ENCODE assay signal across 9 mouse cellular contexts in genomic region chr17:72925111-72925510, GRCm38 (mm10). TPM values are rescaled to one million over a fixed set of nuclear protein-coding genes. Genes with fewer than 3 reads are reported as not detected.
DNase-seq lines count a peak whose midpoint lies in the region; ATAC-seq and TF ChIP-seq lines count a peak whose summit lies in the region.
"Had no signal": no experiment of that assay in that cellular context is flagged by ENCODE, and none has a peak within 500 bp of the region (broad histone marks: within the 10 kb centered on the region; RNA-seq: fewer than 3 reads in every experiment).

No protein-coding gene starts in this region.

- H3K4me1 ChIP-seq in liver, adult 2 months (ENCODE audit: control insufficient read depth, insufficient read depth, low read length), result peaks cover 4% of the 10 kb centered on the region; the same call in 1 of the 2 replicates
- peaks cover 16% of the 10 kb centered on the region for H3K4me1 ChIP-seq in liver, postnatal 0 days (ENCODE audit: insufficient read depth)
- peaks cover 62% of the 10 kb centered on the region for H3K4me1 ChIP-seq in forebrain, embryonic 12.5 days
- H3K4me1 ChIP-seq in kidney, adult 2 months (ENCODE audit: control insufficient read depth, insufficient read depth, low read length), result peaks cover 27% of the 10 kb centered on the region
- peaks cover 72% of the 10 kb centered on the region for H3K4me1 ChIP-seq in neural tube, embryonic 15.5 days

- H3K27ac ChIP-seq in liver, adult 2 months (replicated peaks; ENCODE audit: insufficient read depth, low read depth, low read length), result peak overlapping the region; percentile 41
- no peak overlapping the region for H3K27ac ChIP-seq in liver, postnatal 0 days (ENCODE audit: low read depth)
- peak overlapping the region; percentile 84 for H3K27ac ChIP-seq in forebrain, embryonic 12.5 days
- peak overlapping the region; percentile 26 for H3K27ac ChIP-seq in kidney, adult 2 months (ENCODE audit: insufficient read depth, low read depth, low read length)
- H3K27ac ChIP-seq in neural tube, embryonic 15.5 days (replicated peaks), result peak overlapping the region; percentile 74
- H3K27ac ChIP-seq: macrophage had no signal

- no peaks in the 10 kb centered on the region for H3K9me3 ChIP-seq in liver, postnatal 0 days (ENCODE audit: low read length)
- no peaks in the 10 kb centered on the region for H3K9me3 ChIP-seq in forebrain, embryonic 12.5 days
- no peaks in the 10 kb centered on the region for H3K9me3 ChIP-seq in neural tube, embryonic 15.5 days (replicated peaks)

- DNase-seq in liver, adult 2 months (ENCODE audit: extremely low read depth, low read depth, low spot score), result no peak
- DNase-seq in liver, postnatal 0 days, result no peak
- peak; percentile 73 for DNase-seq in kidney, adult 2 months
- no peak for DNase-seq in right cerebral cortex, postnatal 14 days
- no peak for DNase-seq in thymus, postnatal 4 days
- DNase-seq in gastrocnemius, postnatal 25 days, result no peak

- no peaks in the 10 kb centered on the region for H3K36me3 ChIP-seq in liver, adult 2 months (ENCODE audit: control insufficient read depth, insufficient read depth, low read length)
- H3K36me3 ChIP-seq in liver, postnatal 0 days (replicated peaks; ENCODE audit: insufficient read depth, low read length), result 0 out of 2 replicates have a peak, but pooled peaks cover 3% of the 10 kb centered on the region
- peaks cover 45% of the 10 kb centered on the region for H3K36me3 ChIP-seq in forebrain, embryonic 12.5 days (replicated peaks)
- H3K36me3 ChIP-seq in kidney, adult 2 months (ENCODE audit: control insufficient read depth, insufficient read depth, low read length), result no peaks in the 10 kb centered on the region; the same call in 1 of the 2 replicates
- H3K36me3 ChIP-seq in neural tube, embryonic 15.5 days, result peaks cover 13% of the 10 kb centered on the region

- H3K79me2 ChIP-seq in liver, adult 2 months (ENCODE audit: control insufficient read depth, insufficient read depth, low read length), result no peaks in the 10 kb centered on the region

- H3K9ac ChIP-seq in liver, adult 2 months (ENCODE audit: low read depth, low read length), result no peak overlapping the region
- H3K9ac ChIP-seq in liver, postnatal 0 days (replicated peaks), result no peak overlapping the region
- H3K9ac ChIP-seq in forebrain, embryonic 12.5 days, result no peak overlapping the region
- H3K9ac ChIP-seq in neural tube, embryonic 15.5 days (replicated peaks), result no peak overlapping the region

- no peak overlapping the region for H3K4me2 ChIP-seq in liver, postnatal 0 days (ENCODE audit: low read depth, low read length)
- no peak overlapping the region for H3K4me2 ChIP-seq in forebrain, embryonic 12.5 days
- H3K4me2 ChIP-seq in neural tube, embryonic 15.5 days, result peak overlapping the region; percentile 39; the same call in 1 of the 2 replicates

- 74% methylated on average over 6 of the region's 6 CpGs for WGBS in liver, adult 2 months
- whole genome bisulfite sequencing in liver, postnatal 0 days (ENCODE audit: insufficient replicate concordance), result 56% methylated on average over 6 of the region's 6 CpGs
- WGBS in forebrain, embryonic 12.5 days, result 86% methylated on average over 6 of the region's 6 CpGs
- 34% methylated on average over 6 of the region's 6 CpGs for WGBS in kidney, adult 2 months
- WGBS in neural tube, embryonic 15.5 days, result 80% methylated on average over 6 of the region's 6 CpGs

- no peak for TF ChIP-seq POLR2A in liver, adult 2 months (IDR thresholded peaks at IDR 0.05; ENCODE audit: extremely low read depth, insufficient read depth, low read length)
- no peak for TF ChIP-seq POLR2A in kidney, adult 2 months (IDR thresholded peaks at IDR 0.05; ENCODE audit: low read depth, low read length)

- no peak overlapping the region for H3K4me3 ChIP-seq in liver, adult 2 months (ENCODE audit: insufficient read depth, low read depth, low read length)
- no peak overlapping the region for H3K4me3 ChIP-seq in liver, postnatal 0 days (ENCODE audit: low read depth, low read length)
- no peak overlapping the region for H3K4me3 ChIP-seq in forebrain, embryonic 12.5 days (replicated peaks)
- H3K4me3 ChIP-seq in kidney, adult 2 months (ENCODE audit: insufficient read depth, low read depth, low read length), result no peak overlapping the region
- no peak overlapping the region for H3K4me3 ChIP-seq in neural tube, embryonic 15.5 days (replicated peaks)

- no peak for TF ChIP-seq CTCF in liver, adult 2 months (IDR thresholded peaks at IDR 0.05; ENCODE audit: low read depth, low read length)
- no peak for TF ChIP-seq CTCF in liver, postnatal 0 days (IDR thresholded peaks at IDR 0.05; ENCODE audit: low read depth)
- no peak for TF ChIP-seq CTCF in kidney, adult 2 months (conservative IDR thresholded peaks at IDR 0.05; ENCODE audit: insufficient read depth, insufficient read length, low read depth, low read length)

- ATAC-seq in liver, postnatal 0 days, result no peak
- no peak for ATAC-seq in forebrain, embryonic 12.5 days (ENCODE audit: low FRiP score)
- no peak for ATAC-seq in neural tube, embryonic 15.5 days (ENCODE audit: low FRiP score)

- no peak for TF ChIP-seq EP300 in liver, postnatal 0 days (IDR thresholded peaks at IDR 0.05; ENCODE audit: low read depth)

- no peaks in the 10 kb centered on the region for H3K27me3 ChIP-seq in liver, adult 2 months (ENCODE audit: control insufficient read depth, insufficient read depth, low read length)
- no peaks in the 10 kb centered on the region for H3K27me3 ChIP-seq in liver, postnatal 0 days (ENCODE audit: insufficient read depth, low read length)
- H3K27me3 ChIP-seq in forebrain, embryonic 12.5 days, result no peaks in the 10 kb centered on the region
- no peaks in the 10 kb centered on the region for H3K27me3 ChIP-seq in kidney, adult 2 months (replicated peaks; ENCODE audit: control insufficient read depth, insufficient read depth, low read length)
- no peaks in the 10 kb centered on the region for H3K27me3 ChIP-seq in neural tube, embryonic 15.5 days (replicated peaks)

RNA-seq across cellular contexts. Expression of gene Lbh, which starts 7.0 kb away (rescaled TPM):
- 3.6 and 5.1 TPM in 2 replicates for total RNA-seq in liver, adult 2 months (2014; rRNA removed)
- polyA plus RNA-seq in liver, adult 2 months (2012; rRNA removed), result 9.6 and 9.8 TPM in 2 replicates
- polyA plus RNA-seq in liver, postnatal 0 days (2015; fragmentation: Nextera tagmentation; extraction: Ambion mirVana), result 0.79 and 0.94 TPM in 2 replicates
- polyA plus RNA-seq in forebrain, embryonic 12.5 days (2016; fragmentation: Nextera tagmentation; extraction: Ambion mirVana), result 4.1 and 4.5 TPM in 2 replicates
- polyA plus RNA-seq in kidney, adult 2 months (2012; rRNA removed), result 58.9 and 66.4 TPM in 2 replicates
- 4.9 and 5.5 TPM in 2 replicates for polyA plus RNA-seq in neural tube, embryonic 15.5 days (2015; fragmentation: Nextera tagmentation; extraction: Ambion mirVana)
- 10 to 100 TPM in 1 of 2 experiments, 1 to 10 TPM in 1; 7.7 to 10.5 TPM for total RNA-seq in gastrocnemius, postnatal 25 days (2021)
